Mouse (Mus musculus) G1E (cell line): ENCODE measurements around the gene Ext2.

Experiments
- CTCF ChIP-seq: IDR thresholded peaks from 2 replicates; pipeline ENCODE4 v1.5.1; 2012; ENCODE audit warnings: low read depth, low read length, inconsistent platforms, mixed read lengths
- GATA1 ChIP-seq: IDR thresholded peaks from 2 replicates; pipeline ENCODE4 v1.6.1; 2012; ENCODE audit warnings: borderline replicate concordance, low read length, inconsistent platforms, mixed read lengths
- TAL1 ChIP-seq: conservative IDR thresholded peaks from 2 replicates; pipeline ENCODE4 v1.6.1; 2012; ENCODE audit warnings: low read depth, low read length, inconsistent platforms, mixed read lengths

DNA sequence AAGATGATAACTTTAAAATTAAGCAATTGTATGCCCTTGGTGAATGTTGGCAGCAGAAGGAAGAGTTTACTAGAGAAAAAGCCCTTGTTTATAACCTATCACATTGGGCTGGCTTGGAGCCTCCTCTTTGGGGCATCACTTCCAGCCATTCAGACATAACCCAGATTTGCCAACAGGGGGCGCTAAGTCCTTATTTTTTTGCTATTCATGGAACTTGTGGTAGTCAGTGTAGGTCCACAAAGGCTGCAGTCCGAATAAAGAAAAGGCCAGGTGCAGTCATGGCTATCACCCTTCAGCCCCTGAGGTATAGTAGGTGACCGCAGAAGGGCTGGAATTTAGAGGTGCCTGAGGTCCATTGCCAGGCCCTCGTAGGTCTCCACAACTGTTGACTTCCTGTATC is 48.5 kb upstream of the Ext2 start:
- TF ChIP-seq CTCF (peak; percentile 29; the same call in 1 of the 2 replicates), TAL1 (no peak), GATA1 (no peak)
